Mouse (Mus musculus) neural tube, embryonic 15.5 days (tissue): ENCODE data around the gene Ivd. TPM values are rescaled to one million over a fixed set of nuclear protein-coding genes. Genes with fewer than 3 reads are reported as not detected.

ENCODE experiments used
- ATAC-seq: fragments of 200-750 bp; cut with Nextera tagmentation; 2 replicates; pipeline ENCODE4 v1.8.0; 2017; ENCODE audit warnings: mild to moderate bottlenecking, moderate TSS enrichment, moderate library complexity; ENCODE audit not compliant: low FRiP score
- H3K27ac ChIP-seq: fragments of 300-500 bp; sonication (generic); replicated peaks from 2 replicates; pipeline ENCODE4 v1.5.1; 2015; ENCODE audit warnings: mild to moderate bottlenecking, inconsistent platforms
- H3K27me3 ChIP-seq: fragments of 300-500 bp; sonication (generic); replicated peaks from 2 replicates; pipeline ENCODE4 v1.6.1; 2015; ENCODE audit warnings: inconsistent platforms
- H3K36me3 ChIP-seq: fragments of 300-500 bp; sonication (generic); 2 replicates; pipeline ENCODE4 v1.6.1; 2015; ENCODE audit warnings: inconsistent platforms
- H3K4me1 ChIP-seq: fragments of 300-500 bp; sonication (generic); 2 replicates; pipeline ENCODE4 v1.6.1; 2015; ENCODE audit warnings: inconsistent platforms
- H3K4me2 ChIP-seq: fragments of 300-500 bp; sonication (generic); 2 replicates; pipeline ENCODE4 v1.6.1; 2015; ENCODE audit warnings: inconsistent platforms, mild to moderate bottlenecking, moderate library complexity
- H3K4me3 ChIP-seq: fragments of 300-500 bp; sonication (generic); replicated peaks from 2 replicates; pipeline ENCODE4 v1.5.1; 2015; ENCODE audit warnings: mild to moderate bottlenecking, inconsistent platforms
- H3K9ac ChIP-seq: fragments of 300-500 bp; sonication (generic); replicated peaks from 2 replicates; pipeline ENCODE4 v1.6.1; 2015; ENCODE audit warnings: mild to moderate bottlenecking, inconsistent platforms
- H3K9me3 ChIP-seq: fragments of 300-500 bp; sonication (generic); replicated peaks from 2 replicates; pipeline ENCODE4 v1.6.1; 2016; ENCODE audit warnings: inconsistent platforms
- WGBS: fragments of 180-500 bp; shearing (Covaris S2); methylation state at CpG from one replicate; pipeline ENCODE4 v1.1.7; 2015; ENCODE audit warnings: mixed read lengths; 5-methylcytosine and 5-hydroxymethylcytosine counted together
- polyA plus RNA-seq: library from polyadenylated mRNA; unstranded; fragments of >200 nt; fragmentation: Nextera tagmentation; extraction: Ambion mirVana; gene quantifications from 2 replicates; pipeline ENCODE4 v1.2.1, GENCODE M21; 2015

Ivd gene
- polyA plus RNA-seq, 1 experiment from 2014 or later, result 51.9 TPM

GRCm38 (mm10) chr2:118844427-118844826 is 17.3 kb upstream of the Ivd start:
- ATAC-seq, result no peak
- H3K36me3 ChIP-seq, result no peaks in the 10 kb centered on the region
- H3K27me3 ChIP-seq, result no peaks in the 10 kb centered on the region
- H3K9me3 ChIP-seq, result no peaks in the 10 kb centered on the region
- no peak overlapping the region for H3K4me2 ChIP-seq
- no peaks in the 10 kb centered on the region for H3K4me1 ChIP-seq
- H3K9ac ChIP-seq, result no peak overlapping the region
- no peak overlapping the region for H3K4me3 ChIP-seq
- H3K27ac ChIP-seq, result no peak overlapping the region
- 85% methylated on average over 3 of the region's 3 CpGs for WGBS

DNA sequence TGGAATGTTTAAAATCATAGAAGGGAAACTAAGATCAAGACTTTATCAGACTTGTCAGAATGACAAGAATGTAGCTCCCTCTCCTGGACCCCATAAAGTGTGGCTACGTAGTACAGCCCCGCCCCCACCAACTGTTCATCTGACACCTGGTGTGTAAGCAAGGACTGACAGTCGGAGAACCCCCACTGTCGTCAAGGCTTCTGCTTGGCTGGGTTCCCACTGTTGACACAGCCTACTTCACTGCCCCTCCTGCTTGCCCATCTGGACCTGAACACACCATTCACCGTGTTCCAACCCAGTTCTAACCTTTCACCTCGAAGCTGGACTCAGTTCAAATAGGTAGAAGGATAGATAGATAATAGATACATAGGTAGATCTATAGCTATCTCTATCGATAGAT is 15.5 kb upstream of the Ivd start:
- H3K4me3 ChIP-seq, result no peak overlapping the region
- H3K4me2 ChIP-seq, result no peak overlapping the region
- H3K36me3 ChIP-seq, result no peaks in the 10 kb centered on the region
- no peaks in the 10 kb centered on the region for H3K27me3 ChIP-seq
- no peaks in the 10 kb centered on the region for H3K9me3 ChIP-seq
- 62% methylated on average over 7 of the region's 7 CpGs for WGBS
- no peak overlapping the region for H3K9ac ChIP-seq
- H3K4me1 ChIP-seq, result no peaks in the 10 kb centered on the region
- H3K27ac ChIP-seq, result no peak overlapping the region
- no peak for ATAC-seq

DNA sequence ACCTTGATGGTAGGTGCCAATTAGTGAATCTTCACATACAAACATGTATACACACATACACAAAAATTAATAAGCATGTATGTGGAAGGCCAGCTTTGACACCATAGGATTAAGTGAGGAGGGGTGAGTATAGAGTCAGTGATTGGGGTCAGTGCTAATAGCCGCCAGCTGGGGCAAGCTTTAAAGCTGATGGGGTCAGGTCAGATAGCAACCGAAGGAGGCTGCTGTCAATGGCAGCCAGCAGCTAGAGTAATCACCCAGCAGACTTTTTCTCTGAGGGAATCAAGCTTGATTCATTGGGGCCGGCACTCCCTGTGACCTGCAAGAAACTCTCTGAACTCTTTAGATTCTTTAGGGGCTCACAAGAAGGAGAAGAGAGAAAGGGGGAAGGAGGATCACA is 10.0 kb upstream of the Ivd start:
- H3K27me3 ChIP-seq, result no peaks in the 10 kb centered on the region
- H3K36me3 ChIP-seq, result no peaks in the 10 kb centered on the region
- 20% methylated on average over 3 of the region's 3 CpGs for WGBS
- H3K9ac ChIP-seq, result no peak overlapping the region
- H3K9me3 ChIP-seq, result no peaks in the 10 kb centered on the region
- no peak for ATAC-seq
- H3K4me2 ChIP-seq, result no peak overlapping the region
- H3K4me1 ChIP-seq, result no peaks in the 10 kb centered on the region
- no peak overlapping the region for H3K27ac ChIP-seq
- H3K4me3 ChIP-seq, result no peak overlapping the region

- peak overlapping the region; percentile 80 for H3K4me2 ChIP-seq
- H3K36me3 ChIP-seq, result 0 out of 2 replicates have a peak, but pooled peaks cover 3% of the 10 kb centered on the region
- H3K9ac ChIP-seq, result peak overlapping the region; percentile 66
- no peaks in the 10 kb centered on the region for H3K27me3 ChIP-seq
- H3K9me3 ChIP-seq, result no peaks in the 10 kb centered on the region
- 61% methylated on average over 2 of the region's 3 CpGs for WGBS
- ATAC-seq, result no peak
- peak overlapping the region; percentile 72 for H3K4me3 ChIP-seq
- H3K4me1 ChIP-seq, result peaks cover 21% of the 10 kb centered on the region
- peak overlapping the region; percentile 85 for H3K27ac ChIP-seq
Observed at GRCm38 (mm10) chr2:118862340-118862675, 554 bp downstream of the Ivd start.

DNA sequence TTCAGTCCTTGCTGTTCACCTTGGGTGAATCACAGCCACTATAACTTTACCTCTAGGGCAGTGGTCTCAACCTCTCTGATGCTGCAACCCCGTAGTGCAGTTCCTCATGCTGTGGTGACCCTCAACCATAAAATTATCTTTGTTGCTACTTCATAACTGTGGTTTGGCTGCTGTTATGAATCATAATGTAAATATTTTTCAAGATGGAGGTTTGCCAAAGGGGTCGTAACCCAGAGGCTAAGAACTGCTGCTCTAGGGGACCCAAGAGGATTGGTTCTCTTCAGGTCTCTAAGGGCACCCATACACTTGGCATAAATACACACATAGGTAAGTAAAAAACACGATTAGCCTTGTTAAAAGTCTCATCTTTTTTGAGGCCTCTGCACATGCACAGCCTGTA is 8.8 kb downstream of the Ivd start:
- H3K36me3 ChIP-seq, result peaks cover 18% of the 10 kb centered on the region; the same call in 1 of the 2 replicates
- H3K4me2 ChIP-seq, result no peak overlapping the region
- H3K27ac ChIP-seq, result no peak overlapping the region
- H3K27me3 ChIP-seq, result no peaks in the 10 kb centered on the region
- WGBS, result 94% methylated on average over 3 of the region's 3 CpGs
- H3K9me3 ChIP-seq, result no peaks in the 10 kb centered on the region
- H3K4me1 ChIP-seq, result no peaks in the 10 kb centered on the region
- H3K4me3 ChIP-seq, result no peak overlapping the region
- no peak for ATAC-seq
- no peak overlapping the region for H3K9ac ChIP-seq

GRCm38 (mm10) chr2:118871032-118871431 is 9.3 kb downstream of the Ivd start:
- no peak for ATAC-seq
- WGBS, result 77% methylated on average over 1 of the region's 1 CpGs
- H3K4me2 ChIP-seq, result no peak overlapping the region
- H3K27me3 ChIP-seq, result no peaks in the 10 kb centered on the region
- no peaks in the 10 kb centered on the region for H3K9me3 ChIP-seq
- no peak overlapping the region for H3K9ac ChIP-seq
- H3K4me3 ChIP-seq, result no peak overlapping the region
- peaks cover 16% of the 10 kb centered on the region for H3K36me3 ChIP-seq
- no peaks in the 10 kb centered on the region for H3K4me1 ChIP-seq
- H3K27ac ChIP-seq, result no peak overlapping the region

DNA sequence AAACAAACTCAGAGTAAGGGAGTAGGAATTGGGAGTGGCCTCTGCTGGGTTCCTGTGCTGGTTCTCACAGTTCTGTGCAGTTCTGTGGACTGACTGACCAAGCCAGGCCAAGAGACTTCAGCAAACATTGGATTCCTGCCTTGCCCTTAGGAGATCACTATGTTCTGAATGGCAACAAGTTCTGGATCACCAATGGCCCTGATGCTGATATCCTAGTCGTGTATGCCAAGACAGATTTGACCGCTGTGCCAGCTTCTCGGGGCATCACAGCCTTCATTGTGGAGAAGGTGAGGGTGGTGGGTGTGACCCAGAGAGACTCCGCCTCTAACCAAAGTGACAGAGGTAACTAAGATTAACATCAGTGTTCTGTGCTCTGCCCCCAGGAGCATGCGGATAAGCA is 11.3 kb downstream of the Ivd start:
- Histone ChIP-seq H3K4me2 (no peak overlapping the region), H3K27me3 (no peaks in the 10 kb centered on the region), H3K4me1 (no peaks in the 10 kb centered on the region), H3K9ac (no peak overlapping the region), H3K9me3 (no peaks in the 10 kb centered on the region), H3K4me3 (no peak overlapping the region), H3K36me3 (peaks cover 31% of the 10 kb centered on the region), H3K27ac (no peak overlapping the region)
- WGBS, result 91% methylated on average over 5 of the region's 5 CpGs
- no peak for ATAC-seq

GRCm38 (mm10) chr2:118873890-118874430 is 12.2 kb downstream of the Ivd start:
- Histone ChIP-seq H3K4me2 (no peak overlapping the region), H3K36me3 (peaks cover 34% of the 10 kb centered on the region), H3K27ac (no peak overlapping the region), H3K9ac (no peak overlapping the region), H3K4me1 (no peaks in the 10 kb centered on the region), H3K9me3 (no peaks in the 10 kb centered on the region), H3K27me3 (no peaks in the 10 kb centered on the region), H3K4me3 (no peak overlapping the region)
- WGBS, result 80% methylated on average over 6 of the region's 6 CpGs
- no peak for ATAC-seq

DNA sequence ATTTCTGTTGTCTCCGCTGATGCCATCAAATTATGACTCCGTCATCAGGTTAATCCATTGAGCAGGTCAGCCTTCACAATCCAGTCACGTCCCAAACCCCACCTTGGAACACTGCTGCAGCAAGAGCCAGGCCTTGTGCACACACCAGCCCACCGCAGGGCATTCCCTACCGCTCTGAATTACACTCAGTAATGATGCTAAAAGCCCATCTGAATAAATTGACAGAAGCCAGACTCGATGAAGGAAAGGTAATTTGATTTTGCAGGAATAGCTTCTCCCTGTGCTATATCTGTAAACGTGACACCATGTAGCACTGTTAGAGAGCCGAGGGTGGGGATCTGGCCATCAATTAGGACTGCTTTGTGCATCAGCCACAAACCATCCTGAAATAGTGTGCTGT is 13.6 kb downstream of the Ivd start:
- no peak for ATAC-seq
- WGBS, result 89% methylated on average over 8 of the region's 8 CpGs
- Histone ChIP-seq H3K9me3 (no peaks in the 10 kb centered on the region), H3K4me1 (no peaks in the 10 kb centered on the region), H3K27me3 (no peaks in the 10 kb centered on the region), H3K27ac (no peak overlapping the region), H3K9ac (no peak overlapping the region), H3K36me3 (peaks cover 29% of the 10 kb centered on the region), H3K4me3 (no peak overlapping the region), H3K4me2 (no peak overlapping the region)

- Histone ChIP-seq H3K4me3 (no peak overlapping the region), H3K9ac (no peak overlapping the region), H3K27me3 (no peaks in the 10 kb centered on the region), H3K9me3 (no peaks in the 10 kb centered on the region), H3K4me2 (no peak overlapping the region), H3K36me3 (peaks cover 22% of the 10 kb centered on the region), H3K4me1 (no peaks in the 10 kb centered on the region), H3K27ac (no peak overlapping the region)
- ATAC-seq, result no peak
- WGBS, result 95% methylated on average over 9 of the region's 9 CpGs
Observed at GRCm38 (mm10) chr2:118876453-118876852, 14.7 kb downstream of the Ivd start.

DNA sequence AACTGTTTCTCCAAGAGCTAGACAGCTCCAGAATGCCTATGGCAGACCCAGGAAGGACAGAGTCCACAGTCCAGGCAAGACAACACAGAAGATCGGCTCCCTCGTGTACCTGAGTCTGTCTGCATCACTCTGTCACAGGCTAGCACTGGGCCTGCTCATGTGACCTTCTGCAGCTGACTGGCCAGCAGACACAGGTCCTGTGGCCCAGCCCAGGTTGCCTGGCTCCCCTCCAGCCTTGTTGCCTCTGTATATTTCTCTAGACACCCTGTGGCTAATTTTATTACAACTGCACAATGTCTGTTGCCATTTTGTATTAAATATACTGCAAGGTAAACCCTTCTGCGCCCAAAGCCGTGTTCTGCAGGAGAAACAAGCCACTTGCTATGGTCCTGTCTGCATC is 19.3 kb downstream of the Ivd start:
- ATAC-seq, result no peak
- no peak overlapping the region for H3K4me2 ChIP-seq
- no peaks in the 10 kb centered on the region for H3K9me3 ChIP-seq
- 90% methylated on average over 4 of the region's 4 CpGs for WGBS
- no peak overlapping the region for H3K9ac ChIP-seq
- H3K27ac ChIP-seq, result no peak overlapping the region
- no peak overlapping the region for H3K4me3 ChIP-seq
- H3K27me3 ChIP-seq, result peaks cover 18% of the 10 kb centered on the region
- H3K4me1 ChIP-seq, result peaks cover 6% of the 10 kb centered on the region; the same call in 1 of the 2 replicates
- peaks cover 18% of the 10 kb centered on the region for H3K36me3 ChIP-seq

DNA sequence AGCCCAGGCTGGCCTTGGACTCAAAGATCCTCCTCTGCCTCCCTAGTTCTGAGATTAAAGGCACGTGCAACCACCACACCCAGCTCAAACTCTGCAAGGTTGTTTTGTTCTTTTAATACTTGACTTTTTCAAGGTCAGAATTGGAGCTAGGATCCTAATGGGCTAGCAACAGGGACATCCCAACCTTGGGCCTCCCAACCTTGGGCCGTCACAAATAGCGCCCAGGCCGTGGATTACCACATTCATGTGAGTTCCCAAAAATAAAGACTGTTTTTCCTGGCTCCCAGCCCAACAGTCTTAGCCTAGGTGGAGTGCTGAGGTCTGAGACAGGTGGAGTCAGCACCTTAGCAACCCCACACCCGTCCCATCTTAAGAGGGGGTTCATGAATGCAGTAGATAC is 20.2 kb downstream of the Ivd start:
- Histone ChIP-seq H3K9ac (no peak overlapping the region), H3K36me3 (peaks cover 10% of the 10 kb centered on the region), H3K27ac (no peak overlapping the region), H3K27me3 (peaks cover 24% of the 10 kb centered on the region), H3K9me3 (no peaks in the 10 kb centered on the region), H3K4me1 (peaks cover 6% of the 10 kb centered on the region; the same call in 1 of the 2 replicates), H3K4me2 (no peak overlapping the region), H3K4me3 (no peak overlapping the region)
- 89% methylated on average over 5 of the region's 5 CpGs for WGBS
- ATAC-seq, result no peak
